Mouse (Mus musculus) lung, adult 2 months (tissue): ENCODE measurements around the gene Ypel2. TPM values are rescaled to one million over a fixed set of nuclear protein-coding genes. Genes with fewer than 3 reads are reported as not detected.
A peak's percentile ranks its signal among the peaks of the same experiment; 100 is the strongest.

Experiments
- DNase-seq: peaks from one replicate; pipeline ENCODE4 v3.0.0; 2022
- H3K4me1 ChIP-seq: fragments of 200-500 bp; 2 replicates; pipeline ENCODE4 v1.6.1; 2011; ENCODE audit warnings: low read length; ENCODE audit not compliant: control insufficient read depth, insufficient read depth
- H3K4me3 ChIP-seq: fragments of 200-500 bp; replicated peaks from 2 replicates; pipeline ENCODE3; 2011; ENCODE audit warnings: low read depth, mild to moderate bottlenecking, control low read depth, low read length; ENCODE audit errors: extremely low read depth
- CTCF ChIP-seq: fragments of 200-500 bp; IDR thresholded peaks from 2 replicates; pipeline ENCODE4 v1.5.1; 2011; ENCODE audit warnings: mild to moderate bottlenecking, low read length, control low read depth; ENCODE audit not compliant: insufficient read depth
- POLR2A ChIP-seq: fragments of 200-500 bp; IDR thresholded peaks from 2 replicates; pipeline ENCODE4 v1.6.1; 2011; ENCODE audit warnings: low read depth, mild to moderate bottlenecking, control low read depth, low read length, borderline replicate concordance; ENCODE audit errors: extremely low read depth
- WGBS: fragments of 180-500 bp; shearing (Covaris S2); methylation state at CpG from one replicate; pipeline ENCODE4 v1.1.7; 2018; 5-methylcytosine and 5-hydroxymethylcytosine counted together
- polyA plus RNA-seq: library from polyadenylated mRNA; depleted of rRNA; stranded (reverse); fragments of >200 nt; gene quantifications from 2 replicates; pipeline ENCODE4 v1.2.3, GENCODE M21; 2012

Gene Ypel2
- polyA plus RNA-seq, 1 experiment, result 9.7 TPM

- no peak for DNase-seq
- H3K4me3 ChIP-seq, result no peak overlapping the region
- H3K4me1 ChIP-seq, result peaks cover 2% of the 10 kb centered on the region; the same call in 1 of the 2 replicates
- WGBS, result 64% methylated on average over 8 of the region's 8 CpGs
- TF ChIP-seq POLR2A, result no peak
- TF ChIP-seq CTCF, result no peak
Observed at GRCm38 (mm10) chr11:87001217-87001616, 7.7 kb upstream of the Ypel2 start.

GRCm38 (mm10) chr11:86996266-86996665 is 2.8 kb upstream of the Ypel2 start:
- Histone ChIP-seq H3K4me3 (no peak overlapping the region), H3K4me1 (peaks cover 11% of the 10 kb centered on the region)
- WGBS, result 67% methylated on average over 2 of the region's 2 CpGs
- TF ChIP-seq CTCF (no peak), POLR2A (no peak)
- DNase-seq, result no peak

GRCm38 (mm10) chr11:86995625-86996221 is 2.2 kb upstream of the Ypel2 start:
- H3K4me1 ChIP-seq, result peaks cover 11% of the 10 kb centered on the region
- peak; percentile 54 for DNase-seq
- 37% methylated on average over 6 of the region's 6 CpGs for WGBS
- no peak overlapping the region for H3K4me3 ChIP-seq
- peak; percentile 93 for TF ChIP-seq CTCF
- no peak for TF ChIP-seq POLR2A

GRCm38 (mm10) chr11:86994791-86995624 is 1.5 kb upstream of the Ypel2 start:
- no peak overlapping the region for H3K4me3 ChIP-seq
- TF ChIP-seq POLR2A (no peak), CTCF (no peak)
- no peak for DNase-seq
- 50% methylated on average over 10 of the region's 10 CpGs for WGBS
- H3K4me1 ChIP-seq, result peaks cover 14% of the 10 kb centered on the region

GRCm38 (mm10) chr11:86994330-86994729 is 823 bp upstream of the Ypel2 start:
- TF ChIP-seq POLR2A, result no peak
- TF ChIP-seq CTCF, result no peak
- no peak for DNase-seq
- WGBS, result 19% methylated on average over 6 of the region's 6 CpGs
- peaks cover 14% of the 10 kb centered on the region for H3K4me1 ChIP-seq
- no peak overlapping the region for H3K4me3 ChIP-seq

GRCm38 (mm10) chr11:86992461-86992988 is 982 bp downstream of the Ypel2 start:
- 5% methylated on average over 13 of the region's 13 CpGs for WGBS

GRCm38 (mm10) chr11:86991241-86991640 is 2.3 kb downstream of the Ypel2 start:
- DNase-seq, result no peak
- peaks cover 14% of the 10 kb centered on the region for H3K4me1 ChIP-seq
- WGBS, result 75% methylated on average over 4 of the region's 4 CpGs
- no peak overlapping the region for H3K4me3 ChIP-seq
- no peak for TF ChIP-seq POLR2A

More at GRCm38 (mm10) chr11:86992461-86992988, 982 bp downstream of the Ypel2 start:
- Histone ChIP-seq H3K4me3 (peak overlapping the region; percentile 90), H3K4me1 (peaks cover 14% of the 10 kb centered on the region)
- peak; percentile 41 for DNase-seq
- TF ChIP-seq CTCF, result no peak
- TF ChIP-seq POLR2A, result no peak

GRCm38 (mm10) chr11:86990309-86990708 is 3.2 kb downstream of the Ypel2 start:
- DNase-seq, result no peak
- no peak overlapping the region for H3K4me3 ChIP-seq
- H3K4me1 ChIP-seq, result peaks cover 11% of the 10 kb centered on the region
- TF ChIP-seq CTCF (no peak), POLR2A (no peak)
- WGBS, result 83% methylated on average over 3 of the region's 3 CpGs

GRCm38 (mm10) chr11:86984990-86985389 is 8.5 kb downstream of the Ypel2 start:
- TF ChIP-seq POLR2A, result no peak
- no peak for TF ChIP-seq CTCF
- Histone ChIP-seq H3K4me3 (no peak overlapping the region), H3K4me1 (peaks cover 2% of the 10 kb centered on the region)
- DNase-seq, result no peak
- 80% methylated on average over 3 of the region's 3 CpGs for WGBS
